Mouse (Mus musculus): ENCODE measurements at regions not wholly inside any gene's neighbourhood (a gene's known extent, or its start where the extent isn't known, plus 50 kb on each side); places are given as distances from the start of the nearest gene placed in this dataset.

DNA sequence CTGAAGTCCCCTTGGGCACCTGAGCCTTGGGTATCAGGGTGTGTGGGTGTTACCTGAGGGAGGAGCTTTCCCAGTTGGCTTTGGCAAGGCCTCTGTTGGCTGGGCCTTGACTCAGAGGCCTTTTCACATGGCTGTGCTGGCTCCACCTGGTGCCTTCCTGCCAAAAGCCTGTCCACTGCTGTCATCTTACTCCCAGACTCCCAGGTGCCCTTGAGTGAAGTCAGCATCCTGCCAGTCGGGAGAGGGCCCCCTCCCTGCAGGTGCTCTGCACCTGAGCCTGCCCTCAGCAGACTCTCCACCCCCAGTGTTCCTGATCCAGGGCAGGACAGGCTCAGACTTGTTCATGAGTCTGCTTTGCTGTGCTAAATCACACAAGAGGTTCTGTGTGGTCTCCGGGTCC lies 99.2 kb upstream of the Lgalsl start:
- no peak for DNase-seq

DNA sequence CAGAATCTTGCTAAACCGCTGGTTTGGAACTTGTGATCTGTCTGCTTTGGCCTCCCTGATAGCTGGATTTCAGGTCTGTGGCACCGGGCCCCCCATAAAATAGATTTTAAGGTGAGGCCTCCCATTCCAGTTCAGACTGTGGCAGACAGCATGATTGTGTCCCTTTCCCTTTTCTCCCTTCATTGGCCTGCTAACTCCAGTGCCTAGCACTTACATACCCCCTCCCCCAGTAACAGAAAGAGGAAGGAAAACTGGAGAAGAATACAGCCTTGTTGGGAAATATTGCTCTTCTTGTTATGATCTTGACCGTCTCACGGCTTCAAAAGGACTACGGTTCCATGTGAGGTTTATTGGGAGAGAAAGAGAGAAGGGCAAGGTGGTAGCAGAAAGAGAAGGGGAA lies 99.7 kb upstream of the Lgalsl start:
- no peak for DNase-seq

- no peak for DNase-seq
These were observed 103.6 kb upstream of the Lgalsl start for GRCm38 (mm10) chr11:20934191-20935062.

DNA sequence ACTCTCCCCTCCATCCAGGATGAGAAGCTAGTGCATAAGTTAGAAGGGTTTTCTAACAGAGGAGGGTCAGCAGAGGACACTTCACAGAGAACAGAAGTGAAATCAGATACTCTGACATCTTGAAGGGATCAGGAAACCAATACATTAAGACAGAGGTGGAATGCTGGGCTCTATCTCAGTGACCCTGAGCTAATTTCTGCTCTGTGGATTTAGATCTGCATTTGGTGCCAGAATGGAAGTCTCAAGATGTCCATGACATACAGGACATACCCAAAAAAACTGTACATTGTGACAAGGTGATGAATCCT lies 104.2 kb upstream of the Lgalsl start:
- DNase-seq = no peak

DNA sequence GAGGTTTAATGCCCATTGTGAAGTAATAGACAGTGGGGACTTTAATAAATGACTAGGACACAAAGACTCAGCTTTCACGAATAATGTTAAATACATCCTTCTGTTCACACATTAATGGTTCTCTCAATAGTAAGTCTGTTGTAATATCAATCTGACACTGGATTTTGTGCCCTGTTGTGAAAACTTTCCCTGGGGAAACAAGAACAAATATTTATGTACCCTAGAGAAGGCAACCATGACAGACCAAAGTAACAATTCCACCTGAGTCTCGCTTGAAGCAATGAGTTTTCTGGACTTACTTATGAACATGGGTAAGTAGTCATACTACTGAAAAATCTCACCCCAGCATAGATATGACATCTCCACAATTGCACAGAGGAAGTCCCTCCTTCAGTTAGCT lies 105.1 kb upstream of the Lgalsl start:
- no peak for DNase-seq

GRCm38 (mm10) chr11:20936996-20937395 lies 106.1 kb upstream of the Lgalsl start:
- no peak for DNase-seq

GRCm38 (mm10) chr11:20937942-20938341 lies 107.1 kb upstream of the Lgalsl start:
- DNase-seq = no peak

GRCm38 (mm10) chr11:20939644-20940043 lies 108.8 kb upstream of the Lgalsl start:
- DNase-seq = no peak

DNA sequence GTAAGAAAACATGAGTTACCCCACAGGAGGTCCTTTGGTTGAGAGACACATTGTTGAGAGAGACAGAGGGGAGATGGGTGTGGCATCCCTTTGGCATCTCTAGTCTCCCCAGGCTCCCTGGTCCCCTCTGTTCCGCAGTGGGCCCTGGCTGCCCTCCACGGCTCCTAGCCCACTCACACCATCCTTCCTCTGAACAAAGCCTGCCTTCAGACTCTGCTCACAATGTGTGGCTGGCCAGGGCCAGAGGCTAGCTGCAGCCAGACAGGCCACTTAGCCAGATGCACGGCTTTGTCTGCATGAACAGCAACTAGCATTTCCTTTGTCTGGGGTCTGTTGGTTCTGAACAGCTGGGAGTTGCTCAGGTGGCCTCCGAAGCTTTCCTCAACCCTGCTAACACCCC lies 110.7 kb upstream of the Lgalsl start:
- no peak for DNase-seq

DNA sequence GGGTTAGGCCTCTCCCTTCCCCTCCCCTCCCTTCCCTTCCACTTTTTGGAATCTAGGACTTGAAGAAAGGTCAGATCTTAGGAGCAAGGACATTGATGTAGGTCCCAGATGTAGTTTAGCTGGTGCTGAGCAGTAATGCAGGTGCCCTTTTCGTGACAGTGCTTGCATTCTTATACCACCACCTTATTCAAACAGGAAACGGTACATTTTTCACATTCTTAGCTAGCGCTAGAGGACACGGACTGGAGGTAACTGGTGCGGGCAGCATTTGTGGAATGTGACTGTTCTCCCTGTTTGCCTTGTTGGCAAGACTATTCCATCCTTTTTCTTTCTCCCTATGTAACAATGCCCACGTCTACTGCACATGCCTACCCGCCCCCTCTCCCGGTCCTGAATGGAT lies 124.7 kb upstream of the Lgalsl start:
- DNase-seq = no peak

DNA sequence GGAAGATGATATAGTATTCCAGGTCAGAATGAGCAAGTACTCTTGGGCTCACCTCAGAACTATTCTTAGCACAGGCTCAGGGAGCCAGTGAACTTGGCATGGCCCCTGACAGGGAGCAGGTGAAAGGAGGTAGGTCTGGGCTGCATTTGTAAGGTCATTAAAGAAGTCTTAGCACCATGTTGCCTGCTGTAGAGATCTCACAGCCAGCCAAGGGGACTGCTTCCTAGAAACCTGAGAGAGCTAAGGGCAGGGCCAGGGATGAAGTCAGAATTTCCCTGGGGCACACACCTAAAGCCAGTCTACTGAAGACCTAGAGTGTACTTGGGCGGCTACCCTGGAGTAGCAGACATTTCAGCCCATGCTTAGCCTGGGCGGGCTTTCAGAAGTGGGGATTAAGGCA lies 126.9 kb upstream of the Lgalsl start:
- DNase-seq = no peak

DNA sequence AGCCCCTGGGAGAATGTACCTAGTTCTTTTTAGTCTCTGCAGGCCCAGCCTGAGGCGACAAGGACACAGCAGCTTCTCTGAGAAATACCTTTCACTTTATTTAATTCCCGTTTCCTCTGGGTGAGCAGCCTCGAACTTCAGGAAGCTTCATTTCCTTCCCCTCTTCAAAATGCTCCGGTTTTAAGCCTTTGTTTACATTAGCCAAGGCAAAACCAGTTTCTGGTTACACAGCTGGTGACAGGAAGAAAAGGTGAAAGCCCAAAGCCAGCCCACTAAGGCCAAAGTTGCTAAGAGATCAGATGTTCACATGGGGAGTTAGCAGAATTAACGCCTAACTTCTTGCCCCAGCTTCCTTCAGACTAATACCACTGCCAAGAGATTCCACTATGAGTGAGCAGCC lies 127.4 kb upstream of the Lgalsl start:
- no peak for DNase-seq

DNA sequence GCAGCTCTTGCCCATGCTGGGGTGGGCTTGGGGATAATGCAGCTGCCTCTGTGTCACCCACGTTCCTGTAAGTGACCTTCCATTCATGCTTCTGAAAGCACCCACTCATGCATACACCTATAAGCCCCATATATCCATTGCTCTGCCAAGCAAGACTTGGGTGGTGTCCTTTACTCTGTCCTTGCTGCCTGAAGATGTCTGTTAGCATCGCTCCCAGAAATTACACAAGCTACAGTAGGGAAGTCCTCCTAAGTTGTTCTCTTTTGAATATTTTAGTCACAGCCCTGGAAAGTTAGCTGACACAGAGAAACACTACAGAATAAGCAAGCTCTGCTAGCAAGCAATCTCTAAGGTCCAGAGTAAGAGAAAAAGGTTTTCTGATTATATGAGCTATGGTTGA lies 129.2 kb upstream of the Lgalsl start:
- no peak for DNase-seq

DNA sequence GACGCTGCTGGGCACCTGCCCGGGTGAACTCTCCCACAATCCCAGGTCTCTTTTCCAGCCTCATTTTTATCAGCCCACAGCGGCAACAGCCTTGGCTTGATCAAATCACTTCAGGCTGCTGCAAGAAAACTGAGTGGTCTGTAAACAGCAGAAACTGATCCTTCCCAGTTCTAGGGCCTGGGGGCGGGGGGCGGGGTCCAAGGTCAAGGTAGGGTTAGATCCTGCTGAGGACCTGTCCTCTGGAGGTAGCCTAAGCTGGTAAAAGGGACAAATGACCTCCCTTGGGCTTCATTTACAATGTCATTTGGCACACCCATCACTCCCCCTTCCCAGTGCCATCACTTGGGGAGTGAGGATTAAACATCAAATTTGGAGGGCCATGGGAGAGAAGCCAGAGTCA lies 129.9 kb upstream of the Lgalsl start:
- DNase-seq = no peak

GRCm38 (mm10) chr11:20961626-20962025 lies 129.5 kb upstream of the Peli1 start:
- DNase-seq = no peak

GRCm38 (mm10) chr11:20965575-20966239 lies 125.4 kb upstream of the Peli1 start:
- DNase-seq = no peak

GRCm38 (mm10) chr11:20967321-20967984 lies 123.6 kb upstream of the Peli1 start:
- DNase-seq = no peak

DNA sequence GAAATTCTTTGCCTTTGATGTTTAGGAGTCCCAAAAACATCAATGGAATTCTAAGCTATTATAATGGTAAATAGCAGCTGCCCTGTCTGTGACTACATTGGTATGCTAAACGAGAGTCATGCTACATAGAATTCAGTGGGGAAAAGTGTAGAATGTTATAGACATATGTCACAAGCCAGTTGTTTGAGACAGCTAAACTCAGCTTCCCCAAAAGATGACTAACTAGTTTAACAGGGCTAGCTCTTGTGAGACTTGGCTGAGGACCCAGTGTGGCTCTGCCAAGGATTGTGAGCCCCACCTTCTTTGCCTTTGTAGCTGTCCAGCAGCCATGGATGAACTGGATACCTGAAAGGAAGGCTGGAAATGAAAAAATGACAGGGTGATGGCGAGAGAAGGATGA lies 122.8 kb upstream of the Peli1 start:
- no peak for DNase-seq

DNA sequence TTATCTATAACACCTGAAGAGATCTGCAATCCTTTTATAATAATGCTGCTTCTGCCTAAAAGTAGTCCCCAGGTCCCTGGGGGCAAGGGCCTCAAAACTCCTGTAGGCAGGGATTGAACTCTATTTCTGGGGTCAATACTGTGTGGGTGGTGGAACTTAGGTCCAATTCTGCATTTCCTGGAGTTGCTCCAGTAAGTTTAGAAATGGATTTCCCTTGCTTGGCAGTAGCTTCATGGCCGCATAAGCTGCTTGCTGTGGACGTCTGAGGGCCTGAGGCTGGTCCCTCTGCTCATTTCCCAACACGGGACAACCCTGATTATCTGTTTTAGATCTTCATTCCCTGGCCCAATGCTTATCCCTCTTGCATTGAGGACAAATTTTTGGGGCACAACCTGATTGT lies 118.0 kb upstream of the Peli1 start:
- DNase-seq = no peak

GRCm38 (mm10) chr11:20981588-20981987 lies 109.5 kb upstream of the Peli1 start:
- DNase-seq = no peak

DNA sequence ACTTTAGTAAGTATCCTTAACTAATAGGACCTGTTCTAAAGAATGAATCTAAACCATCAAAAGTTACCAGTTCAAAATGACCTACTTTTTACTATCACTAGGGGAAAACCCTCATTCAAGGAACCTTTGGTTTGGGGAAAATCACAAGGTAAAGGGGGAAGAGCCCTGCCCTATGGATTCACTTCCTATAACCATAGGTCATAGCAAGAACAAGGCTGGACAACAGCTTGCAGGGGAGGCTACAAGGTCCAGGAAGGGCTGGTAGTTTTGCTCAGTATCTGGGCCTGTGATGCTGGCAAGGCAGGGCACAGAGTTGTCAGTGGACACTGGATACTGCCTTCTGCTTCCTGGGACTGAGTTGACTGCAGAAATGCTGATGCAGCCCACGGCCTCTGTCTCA lies 109.1 kb upstream of the Peli1 start:
- DNase-seq = no peak

GRCm38 (mm10) chr11:20982500-20982899 lies 108.6 kb upstream of the Peli1 start:
- no peak for DNase-seq

DNA sequence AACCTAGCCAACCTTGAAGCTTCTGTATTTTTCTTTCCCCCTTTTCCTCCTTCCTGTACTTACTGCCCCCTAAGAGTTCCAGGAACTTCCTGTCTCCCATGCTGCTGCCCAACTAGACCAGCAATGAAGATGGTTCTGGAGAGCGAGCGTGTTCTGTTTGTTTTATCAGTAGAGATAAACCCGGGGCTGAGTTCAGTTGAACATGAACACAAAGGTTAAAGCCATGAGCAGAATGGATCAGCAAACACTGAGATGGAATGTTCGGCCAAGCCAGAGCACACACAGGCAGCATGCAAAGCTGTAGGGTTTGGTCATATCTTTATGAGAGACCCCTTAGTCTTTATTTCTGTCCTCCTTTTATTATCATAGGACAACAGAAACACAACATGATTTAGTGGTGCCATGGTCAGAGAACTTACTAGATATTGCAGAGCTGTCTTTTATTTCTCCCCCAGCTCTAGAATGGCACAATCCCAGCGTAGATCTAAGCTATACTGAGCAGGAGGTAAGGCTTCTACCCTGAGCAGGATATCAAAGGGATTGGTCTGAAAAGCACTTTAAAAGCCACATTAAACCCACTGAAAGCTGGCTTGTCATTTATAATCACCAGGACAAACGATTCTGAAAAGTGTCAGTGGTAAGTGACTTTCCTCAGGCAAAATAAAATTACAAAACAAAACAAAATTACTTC lies 105.9 kb upstream of the Peli1 start:
- DNase-seq = no peak

GRCm38 (mm10) chr11:20985771-20986170 lies 105.3 kb upstream of the Peli1 start:
- no peak for DNase-seq
